Mouse (Mus musculus) left cerebral cortex, postnatal 10 days (tissue): ENCODE measurements around the gene Cd200r3. TPM values are rescaled to one million over a fixed set of nuclear protein-coding genes. Genes with fewer than 3 reads are reported as not detected.

Source experiments
- DNase-seq, 2 experiments: peaks; one replicate each; pipeline ENCODE4 v3.0.0; 2021 to 2022; ENCODE audit warnings: low spot score in 2 of 2, mixed read lengths in 1 of 2; ENCODE audit errors: extremely low spot score in 1 of 2
- intact Hi-C: fragments of 180-260 bp; cut with DNase I; formaldehyde crosslinking; loops from one replicate; pipeline ENCODE4 v1.15.1; 2025
- total RNA-seq, 2 experiments: library from RNA; stranded (reverse); gene quantifications; 2 replicates each; pipeline ENCODE4 v1.2.3; 2021

The Cd200r3 gene
- total RNA-seq, 2 experiments from 2014 or later: not detected

- intact Hi-C loops: no loop called here
- DNase-seq: peak in 1 of 2 experiments; percentile 51
Measured at GRCm38 (mm10) chr16:45023904-45024303, 80.4 kb downstream of the Cd200r3 start.

- no peak for DNase-seq
- intact Hi-C loops: no loop called here
Measured at GRCm38 (mm10) chr16:45025321-45025720, 81.8 kb downstream of the Cd200r3 start.

GRCm38 (mm10) chr16:45029080-45029479, 85.6 kb downstream of the Cd200r3 start:
- DNase-seq: no peak
- intact Hi-C loops: no loop called here

GRCm38 (mm10) chr16:45029493-45029892, 86.0 kb downstream of the Cd200r3 start:
- intact Hi-C loops: no loop called here
- no peak for DNase-seq

GRCm38 (mm10) chr16:45030127-45030526, 86.6 kb downstream of the Cd200r3 start:
- intact Hi-C loops: no loop called here
- DNase-seq: no peak

- intact Hi-C loops: no loop called here
Measured at GRCm38 (mm10) chr16:45030796-45031195, 87.3 kb downstream of the Cd200r3 start.

More at GRCm38 (mm10) chr16:45030796-45031195, 87.3 kb downstream of the Cd200r3 start:
- no peak for DNase-seq

Other genes with a start within 250 kb of the Cd200r3 start
- gene Nepro, start 219.4 kb upstream of the Cd200r3 start, total RNA-seq: 1 to 10 TPM; 4.4 to 5.7 TPM
- gene Gtpbp8, start 197.3 kb upstream of the Cd200r3 start, total RNA-seq: 10 to 100 TPM; 25.6 to 25.9 TPM
- gene Cd200r1, start 177.9 kb upstream of the Cd200r3 start, total RNA-seq: under 1 TPM; 0.21 to 0.55 TPM
- gene Cd200r4, start 131.9 kb upstream of the Cd200r3 start, total RNA-seq: not detected
- gene Cd200r2, start 76.6 kb upstream of the Cd200r3 start, total RNA-seq: not detected
- 10 to 100 TPM in 1 of 2 experiments, 1 to 10 TPM in 1; 9.6 to 11.7 TPM for gene Ccdc80, start 149.7 kb downstream of the Cd200r3 start, total RNA-seq
- 10 to 100 TPM; 54.2 to 54.9 TPM for gene Slc35a5, start 215.0 kb downstream of the Cd200r3 start, total RNA-seq
- gene Atg3, start 215.1 kb downstream of the Cd200r3 start, total RNA-seq: 10 to 100 TPM; 44.3 to 46.1 TPM